Mouse (Mus musculus) cortical plate, adult 2 months (tissue): Measurements from ENCODE around the gene Fjx1.

ENCODE experiments used
- CTCF ChIP-seq: fragments of 200-500 bp; IDR thresholded peaks from 2 replicates; pipeline ENCODE4 v1.5.1; 2011; ENCODE audit warnings: mild to moderate bottlenecking, control low read depth, low read length; ENCODE audit not compliant: insufficient read depth; ENCODE audit errors: extremely low read depth
- POLR2A ChIP-seq: fragments of 200-500 bp; IDR thresholded peaks from 2 replicates; pipeline ENCODE4 v1.6.1; 2011; ENCODE audit warnings: mild to moderate bottlenecking, low read length, control low read depth; ENCODE audit not compliant: insufficient read depth; ENCODE audit errors: extremely low read depth

DNA sequence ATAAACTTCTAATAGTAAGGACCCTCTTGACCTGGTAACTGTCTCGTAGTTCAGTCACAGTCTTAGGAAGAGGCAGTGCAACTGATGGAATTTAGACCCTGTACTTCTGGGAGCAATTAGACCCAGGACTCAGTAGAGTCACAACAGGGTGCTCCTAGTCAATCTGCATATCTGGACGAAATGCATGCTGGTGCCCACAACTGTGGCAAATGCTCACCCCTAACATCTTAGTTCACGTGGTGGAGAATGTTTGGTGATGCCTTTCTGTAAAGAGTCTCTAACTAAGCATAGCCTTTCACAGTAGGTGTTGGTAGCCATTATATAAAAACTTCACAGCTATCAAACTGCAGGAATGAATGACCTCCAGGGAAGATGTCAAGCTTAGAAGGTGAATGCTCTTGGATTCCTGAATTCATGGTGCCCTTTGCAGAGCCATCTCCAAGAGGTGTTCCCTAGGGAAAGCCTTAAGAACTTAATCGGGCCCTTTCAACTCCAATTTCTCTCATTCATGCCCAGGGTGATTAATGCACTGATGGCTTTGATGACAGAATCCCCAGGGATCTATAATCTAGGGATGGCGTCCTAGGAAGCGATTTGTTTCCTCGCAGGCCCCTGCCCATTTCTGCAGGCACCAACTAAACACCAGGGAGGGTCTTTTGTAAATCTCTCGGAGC, 14.8 kb downstream of the Fjx1 start:
- TF ChIP-seq CTCF (no peak), POLR2A (no peak)
